Mouse (Mus musculus) thymus, postnatal 10 days (tissue): Measurements from ENCODE around the gene Bdh1.

Experiments used
- DNase-seq, 2 experiments: peaks; one replicate each; pipeline ENCODE4 v3.0.0; 2021; ENCODE audit warnings: low spot score in 2 of 2

Bdh1 gene

GRCm38 (mm10) chr16:31428675-31429470 lies 6.8 kb downstream of the Bdh1 start:
- peak; percentile 71 to 76 for DNase-seq

GRCm38 (mm10) chr16:31429471-31430155 lies 7.5 kb downstream of the Bdh1 start:
- peak; percentile 82 to 83 for DNase-seq

- no peak for DNase-seq
Observed at GRCm38 (mm10) chr16:31433466-31434110, 11.5 kb downstream of the Bdh1 start.

GRCm38 (mm10) chr16:31435146-31435545 lies 13.1 kb downstream of the Bdh1 start:
- no peak for DNase-seq

- DNase-seq: no peak
Observed at GRCm38 (mm10) chr16:31436085-31436484, 14.0 kb downstream of the Bdh1 start.

GRCm38 (mm10) chr16:31437358-31437757 lies 15.3 kb downstream of the Bdh1 start:
- no peak for DNase-seq

GRCm38 (mm10) chr16:31439529-31439928 lies 17.4 kb downstream of the Bdh1 start:
- no peak for DNase-seq

GRCm38 (mm10) chr16:31440046-31440445 lies 18.0 kb downstream of the Bdh1 start:
- no peak for DNase-seq

- DNase-seq: no peak
Observed at GRCm38 (mm10) chr16:31444521-31444920, 22.4 kb downstream of the Bdh1 start.

GRCm38 (mm10) chr16:31446067-31446853 lies 24.2 kb downstream of the Bdh1 start:
- no peak for DNase-seq

GRCm38 (mm10) chr16:31449973-31450372 lies 27.9 kb downstream of the Bdh1 start:
- DNase-seq: no peak

GRCm38 (mm10) chr16:31451235-31451634 lies 29.2 kb downstream of the Bdh1 start:
- DNase-seq: no peak

GRCm38 (mm10) chr16:31452467-31452866 lies 30.4 kb downstream of the Bdh1 start:
- no peak for DNase-seq

GRCm38 (mm10) chr16:31454013-31454412 lies 31.9 kb downstream of the Bdh1 start:
- DNase-seq: no peak

- DNase-seq: no peak
Observed at GRCm38 (mm10) chr16:31455276-31456045, 33.4 kb downstream of the Bdh1 start.

GRCm38 (mm10) chr16:31458229-31458918 lies 36.3 kb downstream of the Bdh1 start:
- DNase-seq: peak; percentile 13 to 73

- DNase-seq: no peak
Observed at GRCm38 (mm10) chr16:31459968-31460461, 37.9 kb downstream of the Bdh1 start.

GRCm38 (mm10) chr16:31460506-31460905 lies 38.4 kb downstream of the Bdh1 start:
- no peak for DNase-seq

- DNase-seq: no peak
Observed at GRCm38 (mm10) chr16:31461046-31461445, 39.0 kb downstream of the Bdh1 start.

GRCm38 (mm10) chr16:31462113-31462687 lies 40.1 kb downstream of the Bdh1 start:
- DNase-seq: no peak
